Mouse (Mus musculus): ENCODE results near the gene Sorcs3.

- TF ChIP-seq CTCF (IDR thresholded peaks at IDR 0.05; ENCODE audit: control insufficient read depth, insufficient read depth, low read length) (no peak), POLR2A (IDR thresholded peaks at IDR 0.05; ENCODE audit: borderline replicate concordance, control insufficient read depth, low read depth, low read length) (no peak)
These were observed 32.1 kb downstream of the Sorcs3 start for GRCm38 (mm10) chr19:48237786-48238372.
